Mouse (Mus musculus): ENCODE measurements at regions not wholly inside any gene's neighbourhood (a gene's known extent, or its start where the extent isn't known, plus 50 kb on each side); places are given as distances from the start of the nearest gene placed in this dataset.

GRCm38 (mm10) chr7:95460889-95461288 is 710.2 kb upstream of the Tenm4 start:
- Histone ChIP-seq H3K27me3 (ENCODE audit: insufficient read depth, low read length) (no peaks in the 10 kb centered on the region), H3K9me3 (ENCODE audit: low read length) (no peaks in the 10 kb centered on the region), H3K4me2 (ENCODE audit: low read depth, low read length) (no peak overlapping the region), H3K9ac (replicated peaks) (no peak overlapping the region), H3K36me3 (replicated peaks; ENCODE audit: insufficient read depth, low read length) (no peaks in the 10 kb centered on the region), H3K27ac (ENCODE audit: low read depth) (no peak overlapping the region), H3K4me1 (ENCODE audit: insufficient read depth) (no peaks in the 10 kb centered on the region), H3K4me3 (ENCODE audit: low read depth, low read length) (no peak overlapping the region)
- WGBS (ENCODE audit: insufficient replicate concordance) = 62% methylated on average over 4 of the region's 4 CpGs
- TF ChIP-seq CTCF (IDR thresholded peaks at IDR 0.05; ENCODE audit: low read depth) (no peak), EP300 (IDR thresholded peaks at IDR 0.05; ENCODE audit: low read depth) (no peak)
- ATAC-seq (no peak), DNase-seq (no peak)

- no peak overlapping the region for H3K27ac ChIP-seq (ENCODE audit: low read depth)
- H3K9ac ChIP-seq (replicated peaks) = no peak overlapping the region
- no peaks in the 10 kb centered on the region for H3K36me3 ChIP-seq (replicated peaks; ENCODE audit: insufficient read depth, low read length)
- H3K9me3 ChIP-seq (ENCODE audit: low read length) = no peaks in the 10 kb centered on the region
- no peak overlapping the region for H3K4me3 ChIP-seq (ENCODE audit: low read depth, low read length)
- TF ChIP-seq EP300 (IDR thresholded peaks at IDR 0.05; ENCODE audit: low read depth) = no peak
- no peak for TF ChIP-seq CTCF (IDR thresholded peaks at IDR 0.05; ENCODE audit: low read depth)
- ATAC-seq = no peak
- DNase-seq = no peak
- H3K27me3 ChIP-seq (ENCODE audit: insufficient read depth, low read length) = no peaks in the 10 kb centered on the region
- no peak overlapping the region for H3K4me2 ChIP-seq (ENCODE audit: low read depth, low read length)
- WGBS (ENCODE audit: insufficient replicate concordance) = 68% methylated on average over 4 of the region's 4 CpGs
- H3K4me1 ChIP-seq (ENCODE audit: insufficient read depth) = no peaks in the 10 kb centered on the region
Observed at GRCm38 (mm10) chr7:95465506-95465905, 705.5 kb upstream of the Tenm4 start.

- WGBS (ENCODE audit: insufficient replicate concordance) = 22% methylated on average over 3 of the region's 3 CpGs
- H3K4me3 ChIP-seq (ENCODE audit: low read depth, low read length) = no peak overlapping the region
- H3K27ac ChIP-seq (ENCODE audit: low read depth) = no peak overlapping the region
- DNase-seq (no peak), ATAC-seq (no peak)
- H3K9ac ChIP-seq (replicated peaks) = no peak overlapping the region
- no peaks in the 10 kb centered on the region for H3K36me3 ChIP-seq (replicated peaks; ENCODE audit: insufficient read depth, low read length)
- no peaks in the 10 kb centered on the region for H3K4me1 ChIP-seq (ENCODE audit: insufficient read depth)
- no peak overlapping the region for H3K4me2 ChIP-seq (ENCODE audit: low read depth, low read length)
- TF ChIP-seq EP300 (IDR thresholded peaks at IDR 0.05; ENCODE audit: low read depth) (no peak), CTCF (IDR thresholded peaks at IDR 0.05; ENCODE audit: low read depth) (no peak)
- no peaks in the 10 kb centered on the region for H3K27me3 ChIP-seq (ENCODE audit: insufficient read depth, low read length)
- H3K9me3 ChIP-seq (ENCODE audit: low read length) = no peaks in the 10 kb centered on the region
Observed at GRCm38 (mm10) chr7:95467028-95467427, 704.0 kb upstream of the Tenm4 start.

DNA sequence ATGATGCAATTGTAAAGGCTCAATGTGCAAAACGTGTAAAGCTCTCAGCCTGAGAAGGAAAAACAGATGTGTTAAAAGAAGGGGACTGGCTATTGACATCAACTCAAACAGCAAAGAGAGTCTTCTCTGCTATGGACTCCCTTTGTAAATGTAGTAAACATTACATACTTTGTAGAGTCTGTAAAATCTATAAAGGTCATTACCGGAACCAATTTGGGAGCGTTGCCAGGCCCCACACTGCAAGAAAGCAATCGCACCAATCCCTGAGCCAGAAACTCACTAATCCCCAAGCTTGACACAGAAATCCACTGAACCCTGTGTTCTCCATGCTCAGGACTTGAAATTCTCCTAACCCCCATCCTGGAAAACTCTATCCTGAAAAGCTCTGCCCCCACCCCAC is 697.2 kb upstream of the Tenm4 start:
- Histone ChIP-seq H3K36me3 (replicated peaks; ENCODE audit: insufficient read depth, low read length) (no peaks in the 10 kb centered on the region), H3K9me3 (ENCODE audit: low read length) (no peaks in the 10 kb centered on the region), H3K27ac (ENCODE audit: low read depth) (no peak overlapping the region), H3K4me2 (ENCODE audit: low read depth, low read length) (no peak overlapping the region), H3K4me3 (ENCODE audit: low read depth, low read length) (no peak overlapping the region), H3K9ac (replicated peaks) (no peak overlapping the region), H3K4me1 (ENCODE audit: insufficient read depth) (no peaks in the 10 kb centered on the region), H3K27me3 (ENCODE audit: insufficient read depth, low read length) (no peaks in the 10 kb centered on the region)
- TF ChIP-seq EP300 (IDR thresholded peaks at IDR 0.05; ENCODE audit: low read depth) (no peak), CTCF (IDR thresholded peaks at IDR 0.05; ENCODE audit: low read depth) (no peak)
- WGBS (ENCODE audit: insufficient replicate concordance) = 77% methylated on average over 4 of the region's 4 CpGs
- DNase-seq (no peak), ATAC-seq (no peak)

DNA sequence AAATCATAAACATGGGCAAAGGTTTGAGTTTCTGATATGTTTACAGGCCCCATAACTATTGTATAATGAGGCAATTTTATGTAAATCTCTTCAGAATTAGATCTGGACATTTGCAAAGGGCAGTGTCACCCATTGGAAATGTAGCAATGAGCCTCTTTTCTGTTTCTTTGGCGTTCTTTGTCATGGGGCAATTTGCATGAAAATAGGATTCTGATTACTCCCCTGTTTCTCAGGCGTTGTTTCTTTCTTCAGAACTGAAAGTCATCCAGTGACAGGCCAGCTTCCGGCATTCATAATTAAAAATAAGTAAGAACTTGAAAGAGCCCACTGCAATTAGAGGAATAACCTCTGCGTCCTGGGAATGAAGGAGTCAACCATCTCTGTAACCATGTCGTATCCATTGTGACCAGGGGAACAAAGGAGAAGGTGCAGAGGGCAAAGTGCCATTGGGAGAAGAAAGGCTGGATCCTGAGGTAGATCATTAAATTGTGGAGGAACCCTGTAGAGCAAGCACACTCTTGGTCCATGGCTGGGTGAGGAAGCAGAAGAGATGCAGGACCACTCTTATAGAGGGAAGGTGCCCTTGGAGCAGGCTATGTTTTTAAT is 690.8 kb upstream of the Tenm4 start:
- H3K9ac ChIP-seq (replicated peaks) = no peak overlapping the region
- ATAC-seq (no peak), DNase-seq (no peak)
- H3K9me3 ChIP-seq (ENCODE audit: low read length) = no peaks in the 10 kb centered on the region
- no peak overlapping the region for H3K4me2 ChIP-seq (ENCODE audit: low read depth, low read length)
- WGBS (ENCODE audit: insufficient replicate concordance) = 59% methylated on average over 5 of the region's 5 CpGs
- H3K27ac ChIP-seq (ENCODE audit: low read depth) = no peak overlapping the region
- no peak overlapping the region for H3K4me3 ChIP-seq (ENCODE audit: low read depth, low read length)
- H3K36me3 ChIP-seq (replicated peaks; ENCODE audit: insufficient read depth, low read length) = no peaks in the 10 kb centered on the region
- TF ChIP-seq CTCF (IDR thresholded peaks at IDR 0.05; ENCODE audit: low read depth) (no peak), EP300 (IDR thresholded peaks at IDR 0.05; ENCODE audit: low read depth) (no peak)
- no peaks in the 10 kb centered on the region for H3K4me1 ChIP-seq (ENCODE audit: insufficient read depth)
- no peaks in the 10 kb centered on the region for H3K27me3 ChIP-seq (ENCODE audit: insufficient read depth, low read length)

DNA sequence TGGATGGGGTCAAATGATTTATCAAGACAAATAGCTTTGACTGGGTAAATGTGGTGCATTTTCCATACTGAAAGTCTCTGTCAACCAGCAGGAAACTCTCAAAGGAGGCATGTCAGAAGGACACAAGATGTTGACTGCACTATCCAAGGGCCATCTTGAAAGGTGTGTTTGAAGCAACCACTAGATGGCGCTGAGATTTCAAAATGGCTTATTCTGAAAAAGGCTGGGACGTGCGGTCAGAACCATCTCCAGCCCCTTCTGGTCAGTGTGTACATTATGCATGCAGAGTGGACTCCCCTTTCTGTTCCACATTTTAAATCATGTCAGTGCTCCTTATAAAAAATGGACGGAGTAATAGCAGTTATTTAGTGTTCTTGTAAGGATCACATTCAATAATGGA is 681.4 kb upstream of the Tenm4 start:
- no peak overlapping the region for H3K27ac ChIP-seq (ENCODE audit: low read depth)
- no peak overlapping the region for H3K4me2 ChIP-seq (ENCODE audit: low read depth, low read length)
- no peaks in the 10 kb centered on the region for H3K9me3 ChIP-seq (ENCODE audit: low read length)
- H3K9ac ChIP-seq (replicated peaks) = no peak overlapping the region
- ATAC-seq (no peak), DNase-seq (peak; percentile 15)
- peak; percentile 67 for TF ChIP-seq CTCF (IDR thresholded peaks at IDR 0.05; ENCODE audit: low read depth)
- no peak for TF ChIP-seq EP300 (IDR thresholded peaks at IDR 0.05; ENCODE audit: low read depth)
- H3K4me1 ChIP-seq (ENCODE audit: insufficient read depth) = no peaks in the 10 kb centered on the region
- H3K36me3 ChIP-seq (replicated peaks; ENCODE audit: insufficient read depth, low read length) = no peaks in the 10 kb centered on the region
- no peaks in the 10 kb centered on the region for H3K27me3 ChIP-seq (ENCODE audit: insufficient read depth, low read length)
- 13% methylated on average over 4 of the region's 4 CpGs for WGBS (ENCODE audit: insufficient replicate concordance)
- no peak overlapping the region for H3K4me3 ChIP-seq (ENCODE audit: low read depth, low read length)

DNA sequence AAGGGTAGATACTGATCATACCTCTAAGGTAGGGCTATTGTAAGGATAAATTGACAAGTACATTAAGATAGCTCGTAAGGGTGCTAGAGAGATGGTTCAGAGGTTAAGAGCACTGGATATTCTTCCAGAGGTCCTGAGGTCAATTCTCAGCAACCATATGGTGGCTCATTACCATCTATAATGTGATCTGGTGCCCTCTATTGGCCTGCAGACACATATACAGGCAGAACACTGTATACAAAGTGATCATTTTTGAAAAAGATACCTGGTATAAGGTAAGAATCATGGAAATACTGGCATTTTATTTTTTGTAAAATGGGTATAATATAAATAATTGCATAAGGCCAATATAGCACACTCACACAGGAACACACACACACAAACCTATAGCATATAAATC is 676.3 kb upstream of the Tenm4 start:
- Histone ChIP-seq H3K36me3 (replicated peaks; ENCODE audit: insufficient read depth, low read length) (no peaks in the 10 kb centered on the region), H3K4me1 (ENCODE audit: insufficient read depth) (no peaks in the 10 kb centered on the region), H3K27me3 (ENCODE audit: insufficient read depth, low read length) (no peaks in the 10 kb centered on the region), H3K27ac (ENCODE audit: low read depth) (no peak overlapping the region), H3K4me3 (ENCODE audit: low read depth, low read length) (no peak overlapping the region), H3K9me3 (ENCODE audit: low read length) (no peaks in the 10 kb centered on the region), H3K4me2 (ENCODE audit: low read depth, low read length) (no peak overlapping the region), H3K9ac (replicated peaks) (no peak overlapping the region)
- WGBS (ENCODE audit: insufficient replicate concordance) = 57% methylated on average over 1 of the region's 1 CpGs
- DNase-seq (no peak), ATAC-seq (no peak)
- TF ChIP-seq EP300 (IDR thresholded peaks at IDR 0.05; ENCODE audit: low read depth) = no peak
- no peak for TF ChIP-seq CTCF (IDR thresholded peaks at IDR 0.05; ENCODE audit: low read depth)
